Mouse (Mus musculus) left cerebral cortex, adult 11 months (tissue): Measurements from ENCODE around the gene Tmem258.

Source experiments
- DNase-seq: peaks from one replicate; pipeline ENCODE4 v3.0.0; 2022; ENCODE audit warnings: low spot score

Gene Tmem258

DNA sequence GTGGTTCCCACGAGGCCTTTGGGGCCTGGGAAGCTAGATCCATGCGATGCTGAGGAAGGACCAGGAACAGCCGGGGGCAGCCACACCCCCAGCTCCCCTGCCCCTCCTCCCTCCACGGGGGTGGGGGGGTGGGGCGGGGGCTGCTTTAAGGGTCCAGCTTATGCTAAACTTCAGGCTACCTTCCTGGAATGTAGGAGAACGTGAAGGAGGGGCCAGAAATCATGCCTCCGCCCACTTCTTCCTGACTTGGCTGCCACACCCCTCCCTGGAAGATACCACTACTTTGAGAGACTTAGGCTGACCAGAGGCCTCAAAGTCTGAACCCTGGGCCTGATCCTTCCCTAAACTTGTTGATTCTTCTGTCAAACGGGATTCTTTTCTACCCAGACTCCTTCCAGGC is 18.8 kb downstream of the Tmem258 start:
- DNase-seq: no peak

DNA sequence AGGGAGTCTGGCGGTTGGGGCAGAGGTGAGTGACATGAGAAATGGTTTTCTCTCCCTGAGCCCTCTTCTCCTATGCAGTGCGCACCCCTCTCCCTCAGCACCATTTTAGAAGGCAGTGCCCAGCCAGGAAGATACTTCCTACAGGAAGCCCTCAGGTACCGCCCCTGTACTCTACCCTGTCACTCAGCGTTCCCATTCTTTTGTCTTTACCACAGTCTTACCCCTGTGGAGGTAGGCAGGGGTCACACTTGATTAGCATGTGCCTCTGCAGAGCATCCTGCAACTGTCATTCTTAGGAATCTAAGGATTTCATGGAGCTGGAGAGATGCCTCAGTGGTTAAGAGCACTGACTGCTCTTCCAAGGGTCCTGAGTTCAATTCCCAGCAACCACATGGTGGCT is 19.7 kb downstream of the Tmem258 start:
- DNase-seq: no peak

DNA sequence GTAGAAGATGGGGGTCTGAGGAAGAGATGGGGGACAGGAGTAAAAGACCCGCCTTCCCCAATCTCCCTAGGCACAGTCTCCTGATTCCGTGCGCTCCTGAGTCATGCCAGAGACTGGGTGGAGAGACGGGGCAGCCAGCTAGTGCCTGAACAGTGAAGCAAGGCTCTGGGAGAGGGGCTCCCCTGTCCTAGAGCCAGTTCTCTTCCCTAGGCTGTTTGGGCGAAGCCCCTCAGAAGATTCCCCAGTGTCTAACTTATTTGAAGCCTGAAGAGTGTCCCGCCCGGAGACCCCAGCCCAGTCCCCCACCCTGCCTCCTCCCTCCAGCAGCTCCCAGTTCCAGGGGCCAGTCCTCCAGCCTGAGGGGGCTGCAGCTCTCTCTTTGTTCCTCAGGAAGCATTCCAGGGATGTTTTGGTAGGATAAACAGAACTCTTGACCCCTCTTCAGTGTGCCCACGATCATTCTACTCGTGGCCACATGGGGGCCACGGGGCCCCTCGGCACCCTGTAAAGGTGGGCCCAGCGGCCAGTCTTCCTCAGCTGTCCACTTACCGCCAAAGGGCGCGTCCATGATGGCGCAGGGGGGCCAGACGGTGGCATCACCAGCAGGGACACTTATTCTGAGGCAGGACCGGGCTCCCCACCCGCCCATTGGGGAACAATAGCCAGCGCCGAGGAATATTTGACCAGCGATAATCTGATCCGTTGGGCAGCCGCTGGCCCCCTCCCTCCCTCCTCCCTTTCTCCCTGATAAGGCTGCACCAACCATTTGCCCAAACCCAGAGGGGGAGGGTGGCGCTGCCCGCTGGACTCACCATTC is 21.0 kb downstream of the Tmem258 start:
- no peak for DNase-seq

DNA sequence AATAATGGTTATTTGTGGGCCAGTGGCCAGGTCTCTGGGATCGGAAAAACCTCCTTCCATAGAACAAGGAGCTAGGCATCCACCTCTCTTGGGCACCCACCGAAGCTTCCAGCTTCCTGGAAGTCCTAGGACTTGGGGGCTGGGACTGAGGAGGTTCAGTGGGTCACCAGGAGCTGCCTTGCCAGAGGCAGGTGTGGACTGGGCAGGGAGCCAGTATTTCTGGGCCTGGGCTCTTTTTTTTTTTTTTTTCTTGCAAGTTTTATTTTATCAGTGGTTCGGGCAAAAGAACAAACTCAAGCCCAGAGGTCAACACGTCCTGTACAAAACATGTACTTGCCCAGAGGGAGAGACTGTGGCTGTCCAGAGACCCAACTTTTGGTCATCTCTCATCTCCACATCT is 22.0 kb downstream of the Tmem258 start:
- no peak for DNase-seq

DNA sequence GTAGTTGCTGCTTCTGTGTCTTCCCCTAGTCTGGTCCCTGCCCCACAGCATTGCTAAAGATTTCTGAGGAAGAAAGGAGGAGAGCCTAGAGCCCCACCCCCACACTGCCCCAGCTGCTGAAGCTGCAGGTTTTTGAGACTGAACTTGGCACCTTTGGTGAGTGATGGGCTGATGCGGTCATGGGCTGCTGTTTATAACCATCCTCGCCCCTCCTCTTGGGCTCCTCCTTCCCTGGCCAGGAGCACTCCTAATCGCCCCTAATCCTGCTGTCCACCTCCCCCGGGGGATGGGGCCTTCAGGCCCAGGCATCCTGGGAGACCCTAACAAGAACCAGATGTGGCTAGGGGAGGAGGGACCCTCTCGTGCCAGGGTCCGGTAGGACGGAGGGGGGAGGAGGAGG is 27.2 kb downstream of the Tmem258 start:
- DNase-seq: no peak

DNA sequence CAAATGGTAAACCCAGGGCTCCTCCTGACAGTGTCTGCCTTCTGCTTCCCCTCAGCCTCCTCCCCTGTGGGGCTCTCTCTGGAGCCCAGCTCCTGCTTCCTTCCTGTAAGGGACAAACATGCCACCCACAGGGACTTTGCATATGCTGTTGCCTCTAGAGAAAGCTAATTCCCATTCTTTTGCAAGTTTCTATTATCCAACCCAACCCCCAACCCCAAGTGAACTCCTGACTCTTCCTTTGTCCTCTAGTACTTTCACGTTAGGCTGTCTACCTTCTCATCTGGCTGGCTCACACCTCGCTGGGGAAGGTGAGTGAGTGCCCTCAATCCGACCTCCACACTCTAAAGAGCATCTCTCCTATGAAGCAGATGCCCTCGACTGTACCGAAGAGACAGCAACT is 28.1 kb downstream of the Tmem258 start:
- DNase-seq: no peak

DNA sequence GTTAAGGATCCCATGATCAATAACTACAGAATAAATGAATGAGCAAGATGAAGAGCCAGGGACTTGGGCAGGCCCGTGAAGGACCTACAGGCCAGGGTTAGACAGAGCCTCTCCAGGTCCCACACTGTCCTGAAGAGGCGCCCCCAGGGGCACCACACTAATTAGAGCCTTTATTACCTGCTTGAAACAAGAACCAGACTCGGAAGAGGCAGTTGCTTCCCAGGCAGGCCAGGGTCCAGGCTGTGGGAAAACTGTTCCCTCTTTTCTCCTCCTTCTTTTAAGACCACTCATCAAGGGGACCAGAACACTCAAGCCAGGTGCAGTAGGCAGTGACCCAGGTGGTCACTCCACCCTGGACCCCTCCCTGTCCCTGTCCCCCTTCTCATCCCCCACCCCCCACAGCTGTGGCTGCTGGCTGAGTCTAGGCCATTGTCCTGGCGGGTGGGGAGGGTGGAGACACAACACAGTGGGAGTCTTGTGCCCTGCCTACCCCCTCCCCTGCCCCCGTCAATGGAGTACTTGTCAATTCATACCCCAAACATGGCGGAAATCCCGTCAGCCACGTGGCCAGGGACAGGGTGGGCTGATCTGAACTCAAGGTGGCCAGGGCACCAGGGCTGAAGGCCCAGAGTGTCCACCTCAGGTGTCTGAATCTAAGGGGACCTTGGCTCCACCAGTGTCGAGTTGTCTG is 28.7 kb downstream of the Tmem258 start:
- DNase-seq: peak; percentile 56

DNA sequence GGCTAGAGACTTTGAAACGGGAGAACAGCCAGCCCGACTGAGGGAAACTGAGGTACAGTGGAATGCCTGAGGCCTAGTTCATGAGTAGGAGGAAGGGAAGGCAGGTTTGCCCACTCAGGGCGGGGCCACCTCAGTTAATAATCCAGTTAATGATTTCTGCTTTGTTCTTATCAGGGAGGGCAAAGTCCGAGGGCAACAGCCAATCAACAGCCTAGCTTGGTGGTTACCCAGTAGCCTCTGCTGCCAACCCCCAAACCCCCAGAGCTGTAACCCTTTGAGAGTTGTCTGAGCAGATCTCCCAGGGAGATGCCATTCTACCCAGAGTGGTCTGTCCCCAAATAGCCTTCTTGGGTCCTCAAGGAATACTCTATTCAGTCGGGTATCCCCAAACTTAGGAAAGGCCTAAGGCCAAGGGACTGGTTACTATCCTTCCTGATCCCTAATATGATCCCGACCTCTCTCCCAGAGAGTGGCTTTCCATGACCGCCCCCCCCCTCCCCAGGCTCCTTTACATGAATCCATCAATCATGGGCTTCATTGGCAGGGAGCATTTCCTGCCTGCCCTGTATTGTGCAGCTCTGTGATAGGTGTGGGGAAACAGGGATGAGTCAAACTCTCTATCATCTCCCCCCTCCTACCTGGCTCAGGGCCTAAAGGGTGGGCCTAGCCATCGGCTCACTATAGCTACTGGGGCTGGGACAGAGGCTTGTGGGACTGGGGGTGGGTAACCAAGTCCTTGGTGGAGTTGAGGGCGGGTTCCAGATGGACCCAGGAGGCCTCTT is 32.2 kb downstream of the Tmem258 start:
- no peak for DNase-seq

DNA sequence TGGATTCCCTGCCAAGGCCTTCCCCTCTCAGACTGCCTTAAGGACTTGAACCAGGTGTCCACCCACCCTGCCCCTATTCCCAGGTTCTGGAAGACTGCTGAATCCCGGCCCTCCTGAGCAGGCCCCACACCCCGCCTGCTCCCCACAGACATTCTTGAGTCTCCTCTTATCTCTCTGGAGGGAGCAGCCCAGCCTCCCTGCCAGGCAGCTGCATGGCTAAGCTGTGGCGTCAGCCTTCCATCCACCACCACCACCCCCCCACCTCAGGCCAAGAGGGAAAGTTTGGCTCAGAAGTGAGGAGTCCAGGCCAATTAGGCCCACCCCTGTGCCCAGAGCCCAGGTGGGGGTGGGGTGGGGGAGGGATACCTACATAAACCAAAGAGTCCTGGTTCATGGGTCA is 34.7 kb downstream of the Tmem258 start:
- DNase-seq: no peak

DNA sequence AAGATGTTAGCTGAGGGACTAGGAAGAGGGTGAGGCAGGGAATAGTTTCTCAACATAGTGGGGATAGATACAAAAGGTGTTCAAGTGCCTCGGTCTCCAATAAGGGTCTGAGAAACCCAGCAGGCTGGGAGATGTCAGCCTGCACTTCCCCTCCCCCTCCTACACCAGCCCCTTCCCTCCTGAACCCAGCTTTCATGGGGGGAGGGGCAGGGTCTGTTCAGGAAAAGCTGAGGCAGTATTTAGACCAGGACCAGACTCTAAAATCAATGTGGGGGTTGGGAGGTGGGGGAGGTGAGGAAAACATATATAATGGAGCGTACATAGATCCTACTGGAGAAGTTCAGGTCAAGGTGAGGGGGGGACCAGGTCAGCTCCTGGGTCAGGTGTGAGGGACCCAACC is 35.6 kb downstream of the Tmem258 start:
- no peak for DNase-seq

DNA sequence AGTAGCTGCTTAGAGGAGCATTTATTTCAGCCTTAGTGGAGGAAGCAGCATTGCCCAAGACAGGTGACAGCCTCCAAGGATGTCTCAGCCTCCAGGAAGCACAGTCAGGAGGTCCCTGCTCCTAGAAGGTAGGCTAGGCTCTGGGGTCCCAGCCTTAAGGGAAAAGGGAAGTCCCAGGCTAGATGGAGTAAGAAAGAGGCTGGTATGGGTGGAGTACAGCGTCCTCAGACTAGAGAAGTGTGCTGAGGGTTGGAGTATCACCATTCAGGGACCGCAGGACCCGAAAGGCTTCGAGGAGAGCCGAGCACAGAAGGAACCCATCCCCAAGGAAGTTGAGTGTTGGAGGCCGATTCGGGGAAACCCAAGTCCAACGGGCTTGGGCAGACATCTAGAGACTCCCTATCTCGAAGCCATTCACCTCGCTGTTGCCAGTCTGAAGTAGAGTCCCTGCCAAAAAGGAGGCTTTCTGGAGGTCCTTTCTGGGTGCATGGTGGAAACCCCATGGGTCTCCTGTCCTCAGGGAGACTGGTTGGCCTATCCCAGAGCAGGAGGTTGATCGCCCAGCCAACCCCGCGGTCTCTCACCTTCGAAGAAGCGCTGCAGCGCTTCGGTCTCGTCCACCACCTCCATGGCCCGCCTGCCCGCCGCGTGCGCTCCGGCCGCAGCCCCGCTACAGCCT is 36.3 kb downstream of the Tmem258 start:
- no peak for DNase-seq

DNA sequence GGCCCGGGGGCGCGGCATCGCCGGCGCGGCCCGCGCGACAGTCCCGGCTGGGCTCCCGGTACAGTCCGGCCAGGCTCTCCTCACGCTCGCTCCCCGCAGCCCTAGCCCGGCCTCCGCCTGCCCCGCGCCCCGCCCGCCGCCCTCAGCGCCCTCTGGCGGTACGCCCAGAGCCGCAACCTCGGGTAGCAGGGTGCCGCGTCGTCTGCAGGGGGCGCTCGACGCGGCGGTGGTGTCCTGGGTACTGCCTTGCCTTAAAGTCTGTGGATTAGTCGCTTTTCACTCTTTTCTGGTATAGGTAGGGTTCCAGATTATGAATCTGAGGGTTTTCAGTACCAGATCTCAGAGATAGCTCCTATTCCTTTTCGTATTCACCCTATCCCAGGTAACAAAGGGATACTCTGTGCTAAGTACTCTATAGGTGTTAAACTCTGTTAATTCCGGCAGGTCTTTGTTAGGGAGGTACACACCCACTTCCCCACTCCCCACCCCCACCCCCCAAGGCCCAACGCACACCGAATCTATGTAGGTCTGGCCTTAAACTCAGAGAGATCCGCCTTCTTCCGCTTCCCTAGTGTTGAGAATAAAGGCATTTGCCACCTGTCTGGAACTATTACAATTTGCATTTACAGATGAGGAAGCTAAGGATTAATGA is 37.0 kb downstream of the Tmem258 start, which contains the start of gene Myrf:
Myrf (minus strand) TSS at position 95 of the 652 bp plus-strand sequence.
- peak; percentile 51 for DNase-seq

DNA sequence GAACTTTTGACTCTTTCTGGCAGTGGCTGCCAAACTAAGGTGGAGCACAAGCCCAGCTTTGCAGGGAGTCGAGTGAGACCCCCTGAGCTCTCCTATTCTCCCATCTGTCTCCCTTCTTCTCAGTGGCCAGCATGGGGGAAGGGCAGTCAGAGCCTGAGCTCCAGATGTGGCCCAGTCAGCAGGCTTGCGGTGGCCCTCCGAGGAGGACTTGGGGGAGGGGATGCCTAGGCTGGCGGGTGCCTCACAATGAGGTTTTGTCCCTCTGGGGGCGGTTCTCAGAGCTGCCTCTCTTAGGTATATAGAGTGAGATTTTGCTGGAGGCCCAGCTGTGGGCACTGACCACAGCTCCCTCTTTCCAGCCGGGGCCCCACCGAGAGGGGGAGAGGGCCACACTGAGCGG is 39.1 kb downstream of the Tmem258 start:
- DNase-seq: peak; percentile 44

DNA sequence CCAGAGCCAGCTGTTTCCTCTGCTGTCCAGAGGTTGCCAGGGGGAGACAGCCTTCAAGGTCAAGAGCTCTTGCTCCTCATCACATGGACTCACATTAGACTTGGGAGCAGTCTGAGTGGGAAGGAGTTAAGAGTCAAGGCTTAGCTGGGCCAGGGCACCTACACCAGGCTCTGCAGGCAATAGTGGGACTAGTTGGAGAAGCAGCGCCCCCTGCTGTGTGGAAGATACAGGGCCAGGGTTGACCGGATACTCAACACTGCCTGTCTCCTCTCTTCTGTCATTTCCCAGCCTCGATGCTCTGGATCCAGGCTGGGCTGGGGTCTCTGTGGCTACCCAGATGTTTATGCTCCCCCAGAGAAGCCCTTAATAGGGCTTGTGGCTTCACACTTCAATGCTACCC is 40.4 kb downstream of the Tmem258 start:
- peak; percentile 60 for DNase-seq

DNA sequence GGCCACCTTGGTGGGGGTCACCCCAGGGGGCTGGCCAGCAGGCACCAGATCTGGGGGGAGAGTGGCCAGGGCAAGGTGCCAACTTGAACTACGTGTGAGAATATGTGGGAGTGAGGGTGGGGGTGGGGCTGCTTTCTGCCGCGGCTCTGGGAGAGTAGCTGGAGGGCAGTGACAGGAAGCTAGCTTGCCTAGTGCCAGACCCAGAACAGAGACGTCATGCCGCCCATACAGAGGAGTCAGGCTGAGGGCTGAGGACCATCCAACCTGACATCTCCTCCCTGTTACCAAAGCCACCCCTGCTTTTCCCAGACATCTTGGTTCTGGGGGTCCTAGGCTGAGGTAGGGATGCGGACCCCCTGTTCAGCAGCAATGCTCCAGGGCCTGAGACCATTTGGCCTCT is 43.4 kb downstream of the Tmem258 start:
- no peak for DNase-seq

DNA sequence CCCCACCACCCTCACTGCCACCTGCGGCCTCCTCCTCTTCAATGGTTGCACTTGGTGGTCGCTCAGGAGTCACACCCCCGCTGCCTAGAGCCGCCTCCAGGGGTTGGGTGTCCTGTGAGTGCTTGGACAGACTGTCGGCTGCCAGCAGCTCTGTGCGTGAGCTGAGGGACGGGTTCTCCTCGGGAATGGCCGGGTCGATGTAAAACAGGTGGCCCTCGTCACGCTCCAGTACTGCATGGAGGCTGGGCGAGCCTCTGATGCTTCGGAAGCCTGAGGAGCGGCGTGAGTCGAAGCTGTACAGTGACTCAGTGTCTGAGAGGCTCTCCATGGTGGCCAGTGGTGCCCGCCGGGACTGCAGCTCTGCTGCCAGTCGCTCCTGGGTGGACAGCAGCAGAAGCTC is 44.3 kb downstream of the Tmem258 start:
- DNase-seq: no peak
